Mouse (Mus musculus): ENCODE measurements around the gene Tent5b.

DNA sequence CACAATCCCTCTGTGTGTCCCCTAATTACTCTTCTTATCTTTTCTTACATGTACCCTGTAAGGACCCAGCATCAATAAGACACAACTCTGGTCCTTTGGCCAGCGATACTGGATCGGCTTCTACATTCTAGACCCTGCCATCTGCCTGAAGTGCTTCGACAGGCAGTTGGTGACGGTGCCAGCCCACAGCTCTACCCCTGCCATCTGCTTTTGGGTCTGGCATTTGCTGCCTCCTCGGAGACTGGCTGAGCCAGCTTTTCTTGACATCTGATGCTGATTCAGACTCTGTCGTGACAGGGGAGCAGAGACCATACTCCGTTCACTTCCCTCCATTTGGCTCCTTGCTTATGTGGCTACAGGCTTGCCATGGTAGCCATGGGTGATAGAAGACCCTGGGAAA is 29.1 kb downstream of the Tent5b start:
- TF ChIP-seq POLR2A (IDR thresholded peaks at IDR 0.05; ENCODE audit: insufficient read depth, low read length) (no peak), CTCF (IDR thresholded peaks at IDR 0.05; ENCODE audit: low read depth, low read length) (no peak)

Measured in ES-Bruce4 (cell line).